Mouse (Mus musculus): ENCODE measurements at regions not wholly inside any gene's neighbourhood (a gene's known extent, or its start where the extent isn't known, plus 50 kb on each side); places are given as distances from the start of the nearest gene placed in this dataset.

GRCm38 (mm10) chr8:88467756-88468155, 53.4 kb upstream of the Nkd1 start:
- no peak for DNase-seq (ENCODE audit: low spot score in 2 of 2)
- intact Hi-C loops (cut with DNase I), result no loop called here

GRCm38 (mm10) chr8:88470931-88471455, 50.2 kb upstream of the Nkd1 start:
- no peak for DNase-seq (ENCODE audit: low spot score in 2 of 2)
- intact Hi-C loops (cut with DNase I), result no loop called here

All from left cerebral cortex, postnatal 14 days (tissue).